Mouse (Mus musculus): ENCODE results near the gene Wnk4.
A peak's percentile ranks its signal among the peaks of the same experiment; 100 is the strongest.

The Wnk4 gene

DNA sequence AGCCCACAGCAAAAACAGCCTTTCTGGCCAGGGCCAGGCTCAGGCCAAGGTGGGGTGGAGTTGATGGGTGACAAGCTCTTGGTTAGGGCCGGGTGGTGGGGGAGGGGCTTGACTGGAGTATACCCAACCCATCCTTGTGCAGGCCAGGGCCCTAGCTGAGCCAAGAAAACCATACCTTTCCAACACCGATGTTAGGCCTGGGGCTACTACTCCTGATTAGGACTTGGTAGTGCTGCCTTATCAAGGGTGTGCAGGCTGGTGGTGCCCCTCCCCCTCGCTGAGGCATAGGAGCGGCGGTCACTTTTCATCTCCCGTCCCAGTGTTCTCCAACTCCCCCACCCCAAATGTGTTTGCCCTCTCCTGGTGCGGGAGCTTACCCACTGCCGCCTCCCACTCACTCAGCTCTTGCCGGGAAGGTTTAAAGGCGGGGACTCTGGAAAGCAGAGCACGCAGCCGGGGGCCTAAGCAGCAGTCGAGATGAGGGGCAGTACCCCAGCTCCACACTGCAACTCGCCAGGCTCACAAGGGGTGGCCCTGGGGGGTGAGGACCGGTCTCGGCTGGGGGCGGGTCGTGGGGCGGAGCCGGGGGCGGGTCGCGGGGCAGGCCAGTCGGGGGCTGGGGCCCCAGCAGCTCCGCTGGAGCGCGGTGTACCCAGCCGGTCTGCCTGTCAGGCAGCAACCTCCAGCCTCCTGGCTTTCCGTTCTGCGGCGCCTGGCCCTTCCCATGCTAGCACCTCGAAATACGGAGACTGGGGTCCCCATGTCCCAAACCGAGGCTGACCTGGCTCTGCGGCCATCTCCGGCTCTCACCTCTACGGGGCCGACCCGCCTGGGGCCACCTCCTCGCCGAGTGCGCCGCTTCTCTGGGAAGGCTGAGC is at the start of gene Wnk4:
Wnk4 (plus strand) TSS at position 620 of the 878 bp plus-strand sequence.
- DNase-seq (ENCODE audit: low read depth in 2 of 2, low spot score in 2 of 2), result no peak

DNA sequence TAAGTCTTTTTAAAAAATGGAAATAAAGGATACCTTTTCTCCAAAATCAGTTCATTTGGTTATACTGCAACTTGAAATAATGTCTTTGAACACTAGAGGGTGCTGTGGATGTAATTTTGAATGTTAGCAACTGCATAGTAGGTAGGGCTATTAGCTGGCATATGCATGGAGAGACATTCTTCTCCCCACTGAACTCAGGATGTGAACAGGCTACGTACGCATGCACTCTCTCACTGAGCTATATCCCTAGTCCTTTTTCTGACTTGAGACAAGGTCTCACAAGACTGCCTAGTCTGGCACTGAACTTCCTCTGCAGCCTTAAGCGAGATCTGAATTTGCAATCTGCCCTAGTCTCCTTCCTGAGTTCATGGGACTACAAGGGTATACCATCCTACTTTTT is 48.4 kb upstream of the Wnk4 start:
- DNase-seq (ENCODE audit: low read depth in 2 of 2, low spot score in 2 of 2), result peak; percentile 39 to 74

GRCm38 (mm10) chr11:101216936-101217335 is 43.4 kb upstream of the Wnk4 start:
- no peak for DNase-seq (ENCODE audit: low read depth in 2 of 2, low spot score in 2 of 2)

DNA sequence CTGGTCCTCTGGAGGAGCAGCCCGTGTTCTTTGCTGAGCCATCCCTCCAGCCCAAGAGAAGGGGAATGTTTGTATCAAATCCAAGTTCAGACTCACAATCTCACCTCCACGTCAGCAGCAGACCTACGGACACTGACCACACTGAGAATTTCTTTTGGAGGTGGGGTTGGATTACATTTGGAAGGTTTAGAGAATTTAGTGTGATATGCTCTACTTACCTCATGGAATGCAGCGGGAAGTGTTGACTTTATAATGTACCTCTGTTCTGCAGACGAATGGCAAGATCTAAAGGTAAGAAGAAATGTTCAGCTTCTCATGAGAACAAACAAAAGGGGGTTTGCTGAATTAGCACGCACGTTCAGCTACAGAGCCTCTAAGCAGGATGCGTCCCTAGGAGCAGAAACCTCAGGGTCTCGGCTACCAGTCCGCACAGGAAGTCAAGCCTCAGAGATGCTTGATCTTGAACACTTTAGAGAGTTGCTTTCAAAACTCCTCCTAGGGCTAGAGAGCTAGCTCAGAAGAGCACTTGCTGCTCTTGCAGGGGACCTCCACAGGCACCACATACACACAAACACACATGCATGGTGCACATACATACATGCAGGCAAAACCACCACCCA is 41.8 kb upstream of the Wnk4 start:
- DNase-seq (ENCODE audit: low read depth in 2 of 2, low spot score in 2 of 2), result peak; percentile 2 to 41

GRCm38 (mm10) chr11:101220853-101221252 is 39.5 kb upstream of the Wnk4 start:
- DNase-seq (ENCODE audit: low read depth in 2 of 2, low spot score in 2 of 2), result no peak

- no peak for DNase-seq (ENCODE audit: low read depth in 2 of 2, low spot score in 2 of 2)
Observed at GRCm38 (mm10) chr11:101221306-101221986, 38.9 kb upstream of the Wnk4 start.

DNA sequence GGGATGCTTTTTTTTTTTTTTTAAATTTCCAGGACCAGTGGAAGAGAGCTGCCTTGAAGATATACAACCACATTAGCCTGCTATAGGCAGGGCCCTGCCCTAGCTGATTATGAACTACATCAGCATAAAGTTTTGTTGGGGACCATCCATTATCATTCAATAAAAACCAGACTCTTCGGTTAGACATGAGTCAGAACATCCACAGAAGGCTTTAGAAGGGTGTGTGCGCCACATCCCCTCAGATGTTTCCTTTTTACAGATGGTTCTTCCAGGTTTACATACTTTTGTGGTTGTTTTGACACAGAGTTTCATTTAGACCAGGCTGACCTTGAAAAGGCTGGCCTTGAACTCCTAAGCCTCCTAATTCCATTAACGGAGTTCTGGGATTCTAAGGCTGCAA is 36.0 kb upstream of the Wnk4 start:
- DNase-seq (ENCODE audit: low read depth in 2 of 2, low spot score in 2 of 2), result no peak

DNA sequence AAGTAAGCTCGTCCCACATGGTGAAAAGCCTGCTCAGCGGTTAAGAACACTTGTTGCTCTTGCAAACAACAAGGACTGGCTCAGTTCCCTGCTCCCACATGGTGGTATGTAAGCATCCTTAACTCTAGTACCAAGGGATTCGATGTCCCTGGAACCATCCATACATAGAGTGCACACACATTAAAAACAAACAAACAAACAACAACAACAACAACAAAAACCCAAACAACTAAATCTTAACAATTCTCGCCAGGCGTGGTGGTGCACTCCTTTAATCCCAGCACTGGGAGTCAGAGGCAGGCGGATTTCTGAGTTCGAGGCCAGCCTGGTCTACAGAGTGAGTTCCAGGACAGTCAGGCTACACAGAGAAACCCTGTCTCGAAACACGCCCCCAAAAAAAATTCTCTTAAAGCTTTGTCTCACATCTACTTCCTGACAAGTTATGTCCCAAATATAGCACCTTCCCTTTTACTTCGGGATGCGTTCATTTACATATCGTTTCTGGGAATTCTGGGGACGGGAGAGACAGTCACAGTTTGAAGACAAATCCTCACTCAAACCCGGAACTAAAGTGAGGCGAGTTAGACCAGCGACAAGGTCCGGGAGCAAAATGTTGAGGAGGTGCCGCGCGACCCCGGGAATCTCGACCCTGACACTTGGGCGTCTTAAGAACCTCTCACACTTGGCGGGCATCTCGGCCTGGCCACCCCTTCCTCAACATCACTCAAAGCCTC is 34.9 kb upstream of the Wnk4 start:
- no peak for DNase-seq (ENCODE audit: low read depth in 2 of 2, low spot score in 2 of 2)

DNA sequence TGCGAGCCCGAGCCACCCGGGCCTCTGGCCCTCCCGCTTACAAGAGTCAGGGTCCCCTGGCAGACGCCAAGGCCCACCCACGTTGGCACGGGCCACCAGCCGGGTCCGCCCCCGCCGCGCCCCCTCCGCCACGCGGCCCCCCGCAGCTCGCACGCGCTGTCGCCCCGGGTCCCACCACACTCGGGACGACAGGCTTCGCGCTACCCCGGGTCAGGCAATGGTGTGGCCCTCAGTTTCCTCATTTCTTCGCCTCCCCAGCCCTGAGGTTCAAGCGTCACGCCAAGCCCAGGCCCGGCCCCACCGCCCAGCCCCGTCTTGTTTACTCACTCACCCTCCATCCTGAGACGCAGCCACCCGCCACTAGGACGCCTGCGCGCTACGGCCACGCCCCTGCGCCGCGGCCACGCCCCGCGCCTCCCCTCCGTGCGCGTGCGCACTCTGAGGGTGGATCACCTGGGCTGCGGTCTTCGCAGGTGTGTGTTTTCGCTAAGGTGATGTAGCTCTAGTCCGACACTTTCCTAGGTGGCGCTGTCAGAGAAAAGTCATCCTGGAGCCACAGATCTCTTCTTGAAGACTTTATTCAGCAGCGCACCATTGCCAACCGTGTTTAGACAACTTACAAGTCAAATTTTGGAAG is 34.2 kb upstream of the Wnk4 start, which contains the start of gene Ezh1:
Ezh1 (minus strand) TSS at position 399 of the 637 bp plus-strand sequence.
- peak; percentile 93 to 95 for DNase-seq (ENCODE audit: low read depth in 2 of 2, low spot score in 2 of 2)

DNA sequence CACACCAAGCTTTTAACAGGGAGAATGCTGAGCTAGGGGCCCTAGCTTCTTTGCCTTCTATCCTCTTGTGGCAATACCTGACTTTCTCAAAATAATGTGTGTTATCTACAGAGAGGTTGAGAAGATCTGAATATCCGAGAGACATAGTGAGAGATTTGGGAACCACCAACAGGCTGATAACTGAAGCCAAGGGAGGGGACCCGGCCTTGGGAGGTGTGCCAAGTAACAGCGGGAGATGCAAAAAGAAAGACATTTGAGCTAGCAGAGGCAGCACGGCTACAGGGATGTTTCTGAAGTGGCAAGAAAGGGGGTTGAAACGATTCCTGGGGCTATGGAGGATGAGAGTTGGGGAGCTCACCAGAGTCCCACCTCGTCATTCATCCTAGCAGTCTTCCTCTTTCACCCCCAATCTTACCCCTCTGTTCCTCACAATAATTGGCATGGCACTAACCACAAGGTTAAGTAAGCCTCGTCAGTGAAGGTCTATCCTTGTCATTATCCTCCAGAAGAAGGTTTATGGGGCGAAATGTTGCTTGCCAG is 30.9 kb upstream of the Wnk4 start:
- DNase-seq (ENCODE audit: low read depth in 2 of 2, low spot score in 2 of 2), result no peak

- no peak for DNase-seq (ENCODE audit: low read depth in 2 of 2, low spot score in 2 of 2)
Observed at GRCm38 (mm10) chr11:101230061-101230511, 30.3 kb upstream of the Wnk4 start.

DNA sequence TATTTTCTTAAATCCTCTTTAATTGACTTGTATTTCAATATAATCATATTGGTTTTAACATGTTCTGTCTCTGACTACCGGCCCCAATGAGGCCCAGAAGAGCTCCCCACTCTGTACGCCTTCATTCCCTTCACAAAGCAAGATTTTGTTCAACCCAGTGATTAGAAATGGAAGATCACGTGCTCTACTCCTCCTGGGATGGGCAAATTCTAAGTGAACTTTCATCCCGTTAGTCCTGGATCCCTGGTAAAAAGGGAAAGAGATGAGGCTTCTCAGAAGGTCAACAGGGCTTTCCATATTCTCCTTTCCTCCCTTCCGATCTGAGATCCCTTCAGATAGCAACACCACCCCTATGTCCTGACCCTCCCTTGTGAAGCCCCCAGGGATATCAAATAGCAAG is 29.8 kb upstream of the Wnk4 start:
- DNase-seq (ENCODE audit: low read depth in 2 of 2, low spot score in 2 of 2), result no peak

GRCm38 (mm10) chr11:101230991-101231871 is 29.1 kb upstream of the Wnk4 start:
- DNase-seq (ENCODE audit: low read depth in 2 of 2, low spot score in 2 of 2), result no peak

GRCm38 (mm10) chr11:101232010-101232839 is 28.1 kb upstream of the Wnk4 start:
- DNase-seq (ENCODE audit: low read depth in 2 of 2, low spot score in 2 of 2), result no peak

DNA sequence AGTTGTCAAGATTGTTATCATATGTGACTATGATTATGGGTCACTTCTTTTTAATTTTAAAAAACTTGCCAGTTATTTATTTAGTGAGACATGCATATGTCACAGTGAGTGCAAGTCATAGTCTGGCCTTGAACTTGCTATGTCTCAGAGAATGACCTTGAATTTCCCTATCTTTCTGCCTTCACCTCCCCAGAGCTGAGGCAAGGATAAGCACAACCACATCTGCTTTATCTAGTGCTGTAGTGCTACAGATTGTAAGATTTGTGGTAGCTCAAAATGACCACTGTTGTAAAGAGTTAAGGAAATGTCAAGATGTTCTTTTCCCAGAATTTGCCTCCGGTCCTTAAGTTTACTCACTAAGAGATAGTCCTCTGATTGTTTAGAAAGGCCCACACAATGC is 27.1 kb upstream of the Wnk4 start:
- DNase-seq (ENCODE audit: low read depth in 2 of 2, low spot score in 2 of 2), result no peak

GRCm38 (mm10) chr11:101234124-101234523 is 26.2 kb upstream of the Wnk4 start:
- no peak for DNase-seq (ENCODE audit: low read depth in 2 of 2, low spot score in 2 of 2)

- DNase-seq (ENCODE audit: low read depth in 2 of 2, low spot score in 2 of 2), result no peak
Observed at GRCm38 (mm10) chr11:101235429-101235828, 24.9 kb upstream of the Wnk4 start.

- no peak for DNase-seq (ENCODE audit: low read depth in 2 of 2, low spot score in 2 of 2)
Observed at GRCm38 (mm10) chr11:101236782-101237181, 23.6 kb upstream of the Wnk4 start.
